Mouse (Mus musculus): ENCODE measurements around the gene Ggct. TPM values are rescaled to one million over a fixed set of nuclear protein-coding genes. Genes with fewer than 3 reads are reported as not detected.

Gene Ggct
- polyA plus RNA-seq, 1 experiment: 3.3 TPM

GRCm38 (mm10) chr6:54933866-54934265 lies 58.9 kb downstream of the Ggct start:
- DNase-seq (ENCODE audit: low read depth in 1 of 2, low spot score in 2 of 2): no peak
- H3K4me1 ChIP-seq (ENCODE audit: control insufficient read depth, insufficient read depth, insufficient read length): peaks cover 10% of the 10 kb centered on the region; the same call in 1 of the 2 replicates
- TF ChIP-seq CTCF (IDR thresholded peaks at IDR 0.05; ENCODE audit: extremely low read depth, insufficient read depth, insufficient read length, insufficient replicate concordance) (no peak), POLR2A (IDR thresholded peaks at IDR 0.05; ENCODE audit: low read depth, low read length) (no peak)
- H3K36me3 ChIP-seq (ENCODE audit: control insufficient read depth, insufficient read depth, low read length): peaks cover 10% of the 10 kb centered on the region
- WGBS: 40% methylated on average over 3 of the region's 3 CpGs
- H3K27me3 ChIP-seq (ENCODE audit: control insufficient read depth, insufficient read depth, low read length): no peaks in the 10 kb centered on the region
- H3K4me3 ChIP-seq (ENCODE audit: extremely low read depth, insufficient read depth, insufficient read length): no peak overlapping the region
- no peak overlapping the region for H3K27ac ChIP-seq (ENCODE audit: insufficient read depth, low read length)

GRCm38 (mm10) chr6:54933216-54933615 lies 59.5 kb downstream of the Ggct start:
- no peak overlapping the region for H3K27ac ChIP-seq (ENCODE audit: insufficient read depth, low read length)
- WGBS: 70% methylated on average over 5 of the region's 5 CpGs
- H3K27me3 ChIP-seq (ENCODE audit: control insufficient read depth, insufficient read depth, low read length): no peaks in the 10 kb centered on the region
- TF ChIP-seq POLR2A (IDR thresholded peaks at IDR 0.05; ENCODE audit: low read depth, low read length) (no peak), CTCF (IDR thresholded peaks at IDR 0.05; ENCODE audit: extremely low read depth, insufficient read depth, insufficient read length, insufficient replicate concordance) (no peak)
- no peak overlapping the region for H3K4me3 ChIP-seq (ENCODE audit: extremely low read depth, insufficient read depth, insufficient read length)
- peaks cover 10% of the 10 kb centered on the region; the same call in 1 of the 2 replicates for H3K4me1 ChIP-seq (ENCODE audit: control insufficient read depth, insufficient read depth, insufficient read length)
- no peak for DNase-seq (ENCODE audit: low read depth in 1 of 2, low spot score in 2 of 2)
- peaks cover 10% of the 10 kb centered on the region for H3K36me3 ChIP-seq (ENCODE audit: control insufficient read depth, insufficient read depth, low read length)

Other genes with a start within 250 kb of the Ggct start
- 10.8 and 12.2 TPM in 2 replicates for gene Znrf2, start 176.0 kb downstream of the Ggct start, polyA plus RNA-seq (2012; rRNA removed)
- gene Nod1, start 20.3 kb downstream of the Ggct start, polyA plus RNA-seq (2012; rRNA removed): 41.7 and 63.0 TPM in 2 replicates
- gene Gars, start 45.1 kb upstream of the Ggct start, polyA plus RNA-seq (2012; rRNA removed): 17.1 and 23.7 TPM in 2 replicates
- 0.07 TPM in 2 replicates for gene Crhr2, start 140.1 kb upstream of the Ggct start, polyA plus RNA-seq (2012; rRNA removed)
- 0.39 and 0.51 TPM in 2 replicates for gene Inmt, start 182.1 kb upstream of the Ggct start, polyA plus RNA-seq (2012; rRNA removed)
- 1.0 and 1.7 TPM in 2 replicates for gene Mindy4, start 210.4 kb upstream of the Ggct start, polyA plus RNA-seq (2012; rRNA removed)

Data from spleen, adult 2 months (tissue).